Mouse (Mus musculus): ENCODE data around the gene Mrps10.
A peak's percentile ranks its signal among the peaks of the same experiment; 100 is the strongest.
"Not testable (repeated sequence)": the region's sequence is repeated elsewhere in the genome, so short reads cannot be mapped to it uniquely, and the experiment has no call there.

Mrps10 gene

GRCm38 (mm10) chr17:47383266-47383665, 14.6 kb downstream of the Mrps10 start:
- DNase-seq, result no peak

GRCm38 (mm10) chr17:47384064-47384463, 15.4 kb downstream of the Mrps10 start:
- no peak for DNase-seq

GRCm38 (mm10) chr17:47385145-47385544, 16.5 kb downstream of the Mrps10 start, which contains the start of gene Guca1b:
Guca1b (plus strand) TSS chr17:47385393.
- no peak for DNase-seq

- DNase-seq, result peak; percentile 60 to 82
These were observed 18.0 kb downstream of the Mrps10 start for GRCm38 (mm10) chr17:47386649-47387048.

- DNase-seq, result peak; percentile 41 to 69
These were observed 25.7 kb downstream of the Mrps10 start for GRCm38 (mm10) chr17:47394223-47394869.

- DNase-seq, result peak; percentile 49 to 75
These were observed 26.8 kb downstream of the Mrps10 start for GRCm38 (mm10) chr17:47395376-47395913.

GRCm38 (mm10) chr17:47399091-47399490, 30.4 kb downstream of the Mrps10 start:
- DNase-seq, result no peak

- no peak for DNase-seq
These were observed 31.8 kb downstream of the Mrps10 start, which contains the start of gene Guca1a for GRCm38 (mm10) chr17:47400451-47400850. Guca1a (minus strand) TSS chr17:47400584.

- DNase-seq, result no peak
These were observed 39.2 kb downstream of the Mrps10 start for GRCm38 (mm10) chr17:47407717-47408557.

- DNase-seq, result peak; percentile 61 to 86
These were observed 39.8 kb downstream of the Mrps10 start for GRCm38 (mm10) chr17:47408558-47408898.

GRCm38 (mm10) chr17:47409897-47410861, 41.5 kb downstream of the Mrps10 start:
- DNase-seq, result peak in 1 of 2 experiments; percentile 8

GRCm38 (mm10) chr17:47420195-47420594, 51.5 kb downstream of the Mrps10 start:
- DNase-seq, result no peak

GRCm38 (mm10) chr17:47421566-47421965, 52.9 kb downstream of the Mrps10 start:
- DNase-seq, result no peak

- not testable (repeated sequence) for DNase-seq
These were observed 53.9 kb downstream of the Mrps10 start for GRCm38 (mm10) chr17:47422616-47423015.

GRCm38 (mm10) chr17:47424186-47424585, 55.5 kb downstream of the Mrps10 start:
- no peak for DNase-seq

GRCm38 (mm10) chr17:47427316-47427715, 58.6 kb downstream of the Mrps10 start:
- DNase-seq, result no peak

GRCm38 (mm10) chr17:47428831-47429304, 60.2 kb downstream of the Mrps10 start:
- peak; percentile 37 to 72 for DNase-seq

- DNase-seq, result peak in 1 of 2 experiments; percentile 51
These were observed 62.1 kb downstream of the Mrps10 start for GRCm38 (mm10) chr17:47430815-47431214.

All from kidney, postnatal 36 days (tissue).